Mouse (Mus musculus) G1E (cell line): ENCODE data around the gene Adamtsl4. TPM values are rescaled to one million over a fixed set of nuclear protein-coding genes. Genes with fewer than 3 reads are reported as not detected.

Experiments
- ATAC-seq: 2 replicates; pipeline ENCODE4 v1.8.0; 2016; ENCODE audit warnings: mild to moderate bottlenecking; ENCODE audit not compliant: insufficient number of reproducible peaks, poor library complexity, low FRiP score, severe bottlenecking; ENCODE audit errors: extremely low read depth
- DNase-seq: peaks from one replicate; pipeline ENCODE4 v3.0.0; 2012; ENCODE audit warnings: low spot score
- H3K27me3 ChIP-seq: 2 replicates; pipeline ENCODE4 v1.6.1; 2012; ENCODE audit warnings: mild to moderate bottlenecking, low read length, inconsistent platforms; ENCODE audit not compliant: insufficient read depth
- H3K36me3 ChIP-seq: replicated peaks from 2 replicates; pipeline ENCODE3; 2012; ENCODE audit warnings: mild to moderate bottlenecking, inconsistent platforms
- H3K4me1 ChIP-seq: 2 replicates; pipeline ENCODE4 v1.6.1; 2012; ENCODE audit warnings: low read depth, low read length, inconsistent platforms, mixed read lengths; ENCODE audit not compliant: insufficient read depth
- H3K4me3 ChIP-seq: 2 replicates; pipeline ENCODE4 v1.5.1; 2012; ENCODE audit warnings: low read depth, mild to moderate bottlenecking, inconsistent platforms, low read length, moderate library complexity, mixed read lengths
- H3K9me3 ChIP-seq: replicated peaks from 2 replicates; pipeline ENCODE4 v1.6.1; 2012; ENCODE audit warnings: inconsistent platforms
- CTCF ChIP-seq: IDR thresholded peaks from 2 replicates; pipeline ENCODE4 v1.5.1; 2012; ENCODE audit warnings: low read depth, low read length, inconsistent platforms, mixed read lengths
- GATA1 ChIP-seq: IDR thresholded peaks from 2 replicates; pipeline ENCODE4 v1.6.1; 2012; ENCODE audit warnings: borderline replicate concordance, low read length, inconsistent platforms, mixed read lengths
- GATA2 ChIP-seq: IDR thresholded peaks from 2 replicates; pipeline ENCODE4 v1.6.1; 2012; ENCODE audit warnings: low read depth, low read length, inconsistent platforms, borderline replicate concordance
- POLR2AphosphoS5 ChIP-seq: IDR thresholded peaks from 2 replicates; pipeline ENCODE4 v1.6.1; 2012; ENCODE audit warnings: low read depth, low read length, inconsistent platforms; ENCODE audit not compliant: insufficient replicate concordance
- TAL1 ChIP-seq: conservative IDR thresholded peaks from 2 replicates; pipeline ENCODE4 v1.6.1; 2012; ENCODE audit warnings: low read depth, low read length, inconsistent platforms, mixed read lengths
- polyA plus RNA-seq: library from polyadenylated mRNA; stranded (reverse); fragments of >175 nt; gene quantifications from 2 replicates; pipeline ENCODE4 v1.2.3, GENCODE M21; 2012
- total RNA-seq, 2 experiments: library from RNA; stranded (forward) in 1 of 2; stranded (reverse) in 1 of 2; fragments of 200-1000 nt in 1 of 2; fragments of >200 nt in 1 of 2; fragmentation: Nextera tagmentation in 1 of 2; gene quantifications; 2 replicates each; pipeline ENCODE4 v1.2.3; 2014 to 2017

Gene Adamtsl4
- total and polyA plus RNA-seq, 3 experiments: 0.11 TPM; not detected in 2

DNA sequence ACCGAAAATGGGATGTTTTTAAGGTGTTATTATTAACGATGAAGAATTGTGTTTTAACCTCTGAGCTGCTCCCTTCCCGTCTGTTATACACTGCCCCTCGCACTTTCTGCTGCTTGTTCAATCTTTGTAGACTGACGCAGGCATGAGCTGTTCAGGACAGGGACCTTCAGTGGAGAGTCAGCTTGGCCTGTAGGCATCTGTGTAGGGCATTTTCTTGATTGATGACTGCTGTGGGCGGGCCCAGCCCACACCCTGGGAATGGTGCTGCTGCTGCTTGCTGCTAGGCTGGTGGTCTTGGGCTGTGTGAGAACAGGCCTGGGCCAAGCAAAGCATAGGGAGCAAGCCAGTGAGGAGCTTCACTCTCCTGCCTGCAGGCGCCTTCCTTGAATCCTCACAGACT, 42.7 kb upstream of the Adamtsl4 start:
- ATAC-seq (no peak), DNase-seq (no peak)
- Histone ChIP-seq H3K27me3 (no peaks in the 10 kb centered on the region), H3K4me3 (no peak overlapping the region), H3K4me1 (peaks cover 64% of the 10 kb centered on the region), H3K9me3 (no peaks in the 10 kb centered on the region), H3K36me3 (peaks cover 14% of the 10 kb centered on the region)
- TF ChIP-seq TAL1 (no peak), CTCF (no peak), GATA2 (no peak)

DNA sequence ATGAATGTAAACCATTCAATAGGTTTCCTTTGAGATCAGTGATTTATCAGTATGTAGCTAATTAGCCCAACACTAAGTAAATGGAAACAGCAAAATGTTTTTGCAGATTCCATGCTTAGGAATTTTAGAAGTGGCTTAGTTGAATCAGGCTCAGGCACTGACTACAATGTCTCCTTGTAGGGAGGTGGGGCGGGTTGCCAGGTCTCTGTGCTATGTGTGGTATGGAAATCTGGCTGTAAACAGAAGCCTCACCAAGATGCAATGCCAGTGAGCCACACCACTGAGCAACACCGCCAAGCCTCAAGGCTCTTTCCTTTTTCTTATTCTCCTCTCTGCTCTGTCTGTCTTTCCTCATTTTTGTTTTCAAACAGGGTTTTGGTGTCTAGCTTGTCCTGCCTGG, 41.2 kb upstream of the Adamtsl4 start:
- H3K9me3 ChIP-seq: no peaks in the 10 kb centered on the region
- peaks cover 48% of the 10 kb centered on the region for H3K4me1 ChIP-seq
- H3K36me3 ChIP-seq: peaks cover 3% of the 10 kb centered on the region
- TF ChIP-seq CTCF: no peak
- no peak for TF ChIP-seq GATA2
- TF ChIP-seq GATA1: no peak
- TF ChIP-seq TAL1: no peak
- no peak for TF ChIP-seq POLR2AphosphoS5
- DNase-seq: no peak
- ATAC-seq: no peak
- H3K27me3 ChIP-seq: no peaks in the 10 kb centered on the region
- H3K4me3 ChIP-seq: no peak overlapping the region

DNA sequence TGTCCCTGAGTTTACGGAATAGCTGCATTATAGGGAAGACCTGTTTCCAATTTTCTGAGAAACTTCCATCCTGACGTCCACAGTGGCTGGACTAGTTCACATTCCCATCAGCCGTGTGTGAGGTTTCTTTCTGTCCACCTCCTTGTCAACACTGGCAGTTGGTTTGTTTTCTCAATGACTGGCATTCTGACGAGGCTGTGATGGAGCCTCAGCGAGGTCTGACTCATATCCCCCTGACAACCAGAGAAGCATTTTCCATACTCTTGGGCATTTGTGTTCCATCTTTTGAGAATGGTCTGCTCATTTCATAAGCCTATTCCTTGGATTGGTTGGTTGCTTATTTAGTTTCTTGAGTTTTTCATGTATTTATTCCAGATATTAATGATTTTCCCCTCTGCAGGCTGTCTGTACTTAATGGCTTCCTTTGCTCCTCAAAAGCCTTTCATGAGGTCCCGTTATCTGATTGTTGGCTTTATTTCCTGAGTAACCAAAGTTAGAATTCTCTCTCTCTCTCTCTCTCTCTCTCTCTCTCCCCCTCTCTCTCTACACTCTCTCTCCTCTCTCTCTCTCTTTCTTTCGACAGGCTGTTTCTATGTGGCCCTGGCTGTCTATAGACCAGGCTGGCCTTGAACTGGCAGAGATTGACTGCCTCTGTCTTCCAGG, 39.1 kb upstream of the Adamtsl4 start:
- no peak for DNase-seq

DNA sequence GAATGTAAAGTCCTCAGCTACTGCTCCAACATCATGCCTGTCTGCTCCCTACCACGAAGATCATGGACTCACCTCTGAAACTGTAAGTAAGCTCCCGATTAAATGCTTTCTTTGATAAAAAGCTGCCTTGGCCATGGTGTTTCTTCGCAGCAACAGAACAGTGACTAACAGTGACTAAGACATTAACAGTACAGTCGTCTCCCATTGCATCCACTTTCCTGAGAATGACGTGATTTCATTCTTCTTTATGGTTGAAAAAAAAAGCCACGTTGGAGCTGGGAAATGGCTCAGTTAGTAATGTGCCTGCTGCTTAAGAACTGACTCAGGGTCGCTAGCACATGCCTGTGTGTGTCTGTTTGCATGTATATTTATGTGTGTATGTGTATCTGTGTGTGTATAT, 38.1 kb upstream of the Adamtsl4 start:
- TF ChIP-seq GATA2 (no peak), CTCF (no peak), TAL1 (no peak), GATA1 (no peak), POLR2AphosphoS5 (no peak)
- DNase-seq: no peak
- ATAC-seq: no peak
- peaks cover 40% of the 10 kb centered on the region for H3K4me1 ChIP-seq
- no peaks in the 10 kb centered on the region for H3K36me3 ChIP-seq
- H3K9me3 ChIP-seq: no peaks in the 10 kb centered on the region
- no peak overlapping the region for H3K4me3 ChIP-seq
- H3K27me3 ChIP-seq: no peaks in the 10 kb centered on the region

More for the DNA sequence above, 39.1 kb upstream of the Adamtsl4 start:
- Histone ChIP-seq H3K36me3 (no peaks in the 10 kb centered on the region), H3K27me3 (no peaks in the 10 kb centered on the region), H3K9me3 (no peaks in the 10 kb centered on the region), H3K4me3 (no peak overlapping the region), H3K4me1 (peaks cover 39% of the 10 kb centered on the region)
- TF ChIP-seq CTCF: no peak
- no peak for TF ChIP-seq POLR2AphosphoS5
- no peak for TF ChIP-seq GATA1
- TF ChIP-seq GATA2: no peak
- no peak for TF ChIP-seq TAL1
- ATAC-seq: no peak

DNA sequence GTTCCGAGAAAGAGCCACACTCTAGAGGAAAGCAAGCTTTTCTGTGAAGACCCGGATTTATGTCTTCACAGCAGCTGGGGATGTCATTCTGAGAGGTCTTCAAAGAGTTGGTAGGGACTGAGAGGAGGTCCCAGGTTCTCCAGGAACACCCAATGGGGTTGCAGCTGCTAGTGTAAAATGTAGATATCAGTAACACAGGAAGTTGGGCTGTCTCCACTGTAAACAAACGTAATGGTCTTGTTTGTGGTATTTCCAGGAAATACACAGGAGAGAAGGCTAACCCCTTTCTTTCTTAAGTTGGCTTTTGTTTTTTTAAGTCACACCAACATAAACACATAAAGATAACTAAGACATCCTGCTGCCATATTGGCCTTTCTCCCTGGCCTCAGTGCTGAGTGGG, 34.7 kb upstream of the Adamtsl4 start:
- no peak for ATAC-seq
- H3K27me3 ChIP-seq: no peaks in the 10 kb centered on the region
- H3K9me3 ChIP-seq: no peaks in the 10 kb centered on the region
- no peak overlapping the region; the same call in 1 of the 2 replicates for H3K4me3 ChIP-seq
- H3K36me3 ChIP-seq: no peaks in the 10 kb centered on the region
- peak; percentile 54 for DNase-seq
- H3K4me1 ChIP-seq: peaks cover 33% of the 10 kb centered on the region
- TF ChIP-seq POLR2AphosphoS5: no peak
- TF ChIP-seq TAL1: no peak
- TF ChIP-seq GATA1: no peak
- TF ChIP-seq CTCF: no peak
- no peak for TF ChIP-seq GATA2

DNA sequence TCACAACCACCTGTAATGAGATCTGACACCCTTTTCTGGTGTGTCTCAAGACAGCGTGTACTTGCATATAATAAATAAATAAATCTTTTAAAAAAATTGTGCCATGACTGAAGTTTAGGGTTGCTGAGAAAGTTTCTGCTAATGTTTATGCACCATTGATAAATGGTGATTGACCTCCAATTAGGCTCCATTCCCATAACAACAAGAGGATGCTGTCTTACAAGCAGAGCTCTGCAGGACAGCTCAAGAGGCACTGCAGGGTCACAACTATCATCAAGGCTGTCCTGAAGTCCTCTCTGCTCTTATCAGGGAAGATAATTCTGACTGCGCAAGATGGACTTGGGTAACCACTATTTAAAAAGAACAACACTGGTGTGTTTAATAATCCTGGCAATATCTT, 30.4 kb upstream of the Adamtsl4 start:
- TF ChIP-seq GATA2: no peak
- TF ChIP-seq GATA1: no peak
- no peak for TF ChIP-seq TAL1
- no peak for TF ChIP-seq POLR2AphosphoS5
- TF ChIP-seq CTCF: no peak

DNA sequence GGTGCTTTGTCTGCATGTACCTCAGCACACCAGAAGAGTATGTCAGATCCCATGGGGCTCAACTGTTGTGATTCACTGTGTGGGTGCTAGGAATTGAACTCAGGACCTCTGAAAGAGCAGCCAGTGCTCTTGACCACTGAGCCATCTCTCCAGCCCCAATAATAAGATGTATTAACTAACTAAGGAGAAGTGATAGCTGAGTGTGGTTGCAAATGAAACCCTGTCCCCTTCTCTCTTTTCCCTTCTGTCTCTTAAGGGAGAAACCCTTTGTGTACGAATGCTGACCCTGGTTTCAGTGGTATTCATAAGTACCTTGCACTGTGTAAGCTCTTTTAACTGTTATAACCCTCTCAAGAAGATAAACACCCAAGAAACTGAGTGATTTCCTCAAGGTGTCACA, 28.4 kb upstream of the Adamtsl4 start:
- Histone ChIP-seq H3K27me3 (no peaks in the 10 kb centered on the region), H3K9me3 (peaks cover 4% of the 10 kb centered on the region; the same call in 1 of the 2 replicates), H3K4me1 (peaks cover 13% of the 10 kb centered on the region; the same call in 1 of the 2 replicates), H3K36me3 (no peaks in the 10 kb centered on the region), H3K4me3 (no peak overlapping the region)
- ATAC-seq (no peak), DNase-seq (no peak)
- TF ChIP-seq TAL1 (no peak), CTCF (no peak), GATA1 (no peak), POLR2AphosphoS5 (no peak), GATA2 (no peak)

More for the DNA sequence above, 30.4 kb upstream of the Adamtsl4 start:
- H3K9me3 ChIP-seq: no peaks in the 10 kb centered on the region; the same call in 1 of the 2 replicates
- peaks cover 25% of the 10 kb centered on the region for H3K4me1 ChIP-seq
- H3K27me3 ChIP-seq: no peaks in the 10 kb centered on the region
- DNase-seq: no peak
- ATAC-seq: no peak
- H3K36me3 ChIP-seq: no peaks in the 10 kb centered on the region
- no peak overlapping the region for H3K4me3 ChIP-seq
